In the genomic region with DNA sequence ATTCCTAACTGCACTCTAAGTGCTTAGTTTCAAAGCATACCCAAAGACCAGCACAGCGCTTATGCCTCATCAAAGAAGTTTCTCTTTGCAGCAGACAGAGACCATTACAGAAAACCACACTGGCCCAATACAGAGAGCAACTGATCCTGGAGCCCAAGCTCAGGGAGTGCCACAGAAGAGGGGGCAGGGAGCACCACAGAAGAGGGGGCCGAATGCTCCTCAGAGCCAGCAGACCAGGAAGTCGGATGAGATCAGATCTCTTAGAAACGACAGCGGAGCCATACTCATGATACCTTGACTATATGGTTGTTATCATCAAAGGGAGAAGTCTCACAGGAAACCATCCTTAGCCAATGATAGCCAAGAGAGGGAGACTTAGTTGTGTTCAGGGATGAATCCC, we compare ENCODE assay signal across 22 mouse cellular contexts. TPM values are rescaled to one million over a fixed set of nuclear protein-coding genes. Genes with fewer than 3 reads are reported as not detected.
DNase-seq lines count a peak whose midpoint lies in the region; ATAC-seq and TF ChIP-seq lines count a peak whose summit lies in the region.
"Had no signal": no experiment of that assay in that cellular context is flagged by ENCODE, and none has a peak within 500 bp of the region (broad histone marks: within the 10 kb centered on the region; RNA-seq: fewer than 3 reads in every experiment).

No protein-coding gene starts in this region.

- no peak overlapping the region for H3K27ac ChIP-seq in liver, postnatal 0 days (ENCODE audit: low read depth)
- peak overlapping the region; percentile 17 for H3K27ac ChIP-seq in CH12.LX (ENCODE audit: insufficient read depth, low read depth)
- H3K27ac ChIP-seq: forebrain, embryonic 13.5 days; kidney, postnatal 0 days; layer of hippocampus, adult 2 months; limb, embryonic 15.5 days; stomach, embryonic 15.5 days had no signal

- H3K4me1 ChIP-seq in liver, postnatal 0 days (ENCODE audit: insufficient read depth), result 0 out of 2 replicates have a peak, but pooled peaks cover 4% of the 10 kb centered on the region
- peaks cover 3 to 23% of the 10 kb centered on the region in 2 experiments; a peak in 3 of 4 replicates for H3K4me1 ChIP-seq in CH12.LX (ENCODE audit: control insufficient read depth in 1 of 2, insufficient read depth in 2 of 2)
- H3K4me1 ChIP-seq: forebrain, embryonic 13.5 days; limb, embryonic 15.5 days; stomach, embryonic 15.5 days had no signal

- no peaks in the 10 kb centered on the region for H3K36me3 ChIP-seq in liver, postnatal 0 days (replicated peaks; ENCODE audit: insufficient read depth, low read length)
- H3K36me3 ChIP-seq in CH12.LX (replicated peaks in 1 of 2; ENCODE audit: control insufficient read depth in 1 of 2, insufficient read depth in 1 of 2, low read length in 1 of 2), result peaks cover 0 to 20% of the 10 kb centered on the region in 2 experiments
- H3K36me3 ChIP-seq: stomach, embryonic 15.5 days had no signal

- H3K79me2 ChIP-seq in CH12.LX (replicated peaks; ENCODE audit: control insufficient read depth, extremely low read depth, insufficient read depth, poor library complexity, severe bottlenecking), result no peaks in the 10 kb centered on the region

- dilution Hi-C loops in CH12.LX (cut with MboI; ENCODE audit: extremely low pct_ligation_motif_present, extremely low pct_unique_long_range_greater_than_20kb, low sequenced_read_pairs), result no loop called here

- TF ChIP-seq EP300 in liver, postnatal 0 days (IDR thresholded peaks at IDR 0.05; ENCODE audit: low read depth), result no peak
- no peak for TF ChIP-seq EP300 in CH12.LX (IDR thresholded peaks at IDR 0.05; ENCODE audit: low read length)

- H3K9me3 ChIP-seq in liver, postnatal 0 days (ENCODE audit: low read length), result no peaks in the 10 kb centered on the region
- H3K9me3 ChIP-seq in CH12.LX (replicated peaks; ENCODE audit: low read length), result no peaks in the 10 kb centered on the region
- H3K9me3 ChIP-seq: forebrain, embryonic 13.5 days; limb, embryonic 15.5 days; stomach, embryonic 15.5 days had no signal

- TF ChIP-seq CTCF in liver, postnatal 0 days (IDR thresholded peaks at IDR 0.05; ENCODE audit: low read depth), result no peak
- no peak for TF ChIP-seq CTCF in CH12.LX (conservative IDR thresholded peaks at IDR 0.05 in 1 of 2, IDR thresholded peaks at IDR 0.05 in 1 of 2; ENCODE audit: low read depth in 2 of 2, low read length in 2 of 2)

- DNase-seq in liver, postnatal 0 days, result no peak
- no peak for DNase-seq in liver
- no peak for DNase-seq in CH12.LX (ENCODE audit: extremely low read depth)
- DNase-seq in thymus, postnatal 36 days, result peak; percentile 14 to 19
- DNase-seq in Muller cell, postnatal 12 days (ENCODE audit: inconsistent ontology term), result no peak
- DNase-seq in layer of hippocampus, postnatal 36 days, result no peak
- DNase-seq: adrenal gland, postnatal 10 days; cerebellum, adult 11-12 months; cerebellum, postnatal 25 days; gastrocnemius, postnatal 14 days; lung, adult 2 months; lung, postnatal 4 days; midbrain, embryonic 14.5 days had no signal

- WGBS in liver, postnatal 0 days (ENCODE audit: insufficient replicate concordance), result 79% methylated on average over 5 of the region's 5 CpGs

- no peak overlapping the region for H3K4me2 ChIP-seq in liver, postnatal 0 days (ENCODE audit: low read depth, low read length)
- H3K4me2 ChIP-seq in CH12.LX (ENCODE audit: insufficient read depth, low read depth, poor library complexity, severe bottlenecking), result peak overlapping the region; percentile 48
- H3K4me2 ChIP-seq: forebrain, embryonic 13.5 days; limb, embryonic 15.5 days; stomach, embryonic 15.5 days had no signal

- no peaks in the 10 kb centered on the region for H3K27me3 ChIP-seq in liver, postnatal 0 days (ENCODE audit: insufficient read depth, low read length)
- no peaks in the 10 kb centered on the region for H3K27me3 ChIP-seq in CH12.LX (replicated peaks)
- H3K27me3 ChIP-seq: forebrain, embryonic 13.5 days; limb, embryonic 15.5 days; stomach, embryonic 15.5 days had no signal

- in situ Hi-C loops in CH12.LX (cut with MboI; ENCODE audit: low pct_ligation_motif_present, low pct_unique_long_range_greater_than_20kb, low sequenced_read_pairs), result loop anchor here (10.0 kb wide), 1 partner anchor 55 kb away; no protein-coding TSS in a partner anchor

- H3K9ac ChIP-seq in liver, postnatal 0 days (replicated peaks), result peak overlapping the region; percentile 23; the same call in 1 of the 2 replicates
- H3K9ac ChIP-seq in CH12.LX (ENCODE audit: insufficient read depth, low read depth), result peak overlapping the region; percentile 46
- H3K9ac ChIP-seq: forebrain, embryonic 13.5 days; limb, embryonic 15.5 days; stomach, embryonic 15.5 days had no signal

- TF ChIP-seq POLR2A in CH12.LX (IDR thresholded peaks at IDR 0.05; ENCODE audit: low read depth, low read length), result no peak

- no peak for ATAC-seq in liver, postnatal 0 days
- 0 out of 2 replicates have a peak, but pooled peaks have one; percentile 7 for ATAC-seq in megakaryocyte progenitor cell, adult 5-6 weeks (replicated peaks; ENCODE audit: poor library complexity)
- ATAC-seq: forebrain, embryonic 13.5 days; intestine, embryonic 16.5 days had no signal

- H3K4me3 ChIP-seq in liver, postnatal 0 days (ENCODE audit: low read depth, low read length), result no peak overlapping the region
- no peak overlapping the region for H3K4me3 ChIP-seq in CH12.LX (replicated peaks in 1 of 3; ENCODE audit: low read depth in 2 of 3, low read length in 2 of 3, poor library complexity in 1 of 3)
- H3K4me3 ChIP-seq: forebrain, embryonic 13.5 days; layer of hippocampus, adult 2 months; limb, embryonic 15.5 days; stomach, embryonic 15.5 days had no signal

- no peak for TF ChIP-seq RAD21 in CH12.LX (IDR thresholded peaks at IDR 0.05; ENCODE audit: low read depth, low read length)

TF ChIP-seq in CH12.LX, 34 proteins besides CTCF, POLR2A, EP300 and RAD21:
- TF ChIP-seq PAX5 (IDR thresholded peaks at IDR 0.05; ENCODE audit: low read length) (no peak), ELF1 (IDR thresholded peaks at IDR 0.05; ENCODE audit: low read depth, low read length) (0 out of 2 replicates have a peak, but pooled peaks have one; percentile 32)

RNA-seq across cellular contexts. Expression of a gene that starts 21.1 kb away (rescaled TPM):
- 0.08 and 0.19 TPM in 2 replicates for polyA plus RNA-seq in liver, postnatal 0 days (2015; fragmentation: Nextera tagmentation; extraction: Ambion mirVana)
- total RNA-seq in CH12.LX (2012; rRNA removed) (0.08 TPM in 2 replicates), CH12.LX (2014; rRNA removed) (0.32 and 0.35 TPM in 2 replicates)
- polyA plus RNA-seq in CH12.LX (2012; ENCODE audit: insufficient read length, low read depth), result not detected in 2 replicates
- total RNA-seq in megakaryocyte progenitor cell, adult 5-6 weeks (2015), result not detected in 2 replicates
- total RNA-seq in megakaryocyte progenitor cell, adult 5-6 weeks (2017), result 0.25 TPM in 1 of 2 replicates, not detected in the other
- under 1 TPM in 1 of 2 experiments, not detected in 1; 0.30 TPM for total RNA-seq in layer of hippocampus, postnatal 36 days (2021)
- total RNA-seq: adrenal gland, postnatal 10 days; gastrocnemius, postnatal 14 days had no signal
- polyA plus RNA-seq: forebrain, embryonic 13.5 days; heart, embryonic 14.5 days; hindbrain, embryonic 11.5 days; intestine, embryonic 16.5 days; kidney, postnatal 0 days; limb, embryonic 15.5 days; midbrain, embryonic 14.5 days; stomach, embryonic 15.5 days had no signal

Comparison
In these comparisons a context has a peak if more than half of its experiments do, and no peak if none do; other contexts are left out.
1. DNase-seq: peak in thymus, postnatal 36 days (2 of 2); none in liver, postnatal 0 days (single experiment), liver (single experiment), CH12.LX (single experiment), Muller cell, postnatal 12 days (single experiment) and layer of hippocampus, postnatal 36 days (0 of 2).